Mouse (Mus musculus): ENCODE data around the gene Lrp10. TPM values are rescaled to one million over a fixed set of nuclear protein-coding genes. Genes with fewer than 3 reads are reported as not detected.

Gene Lrp10
- polyA plus RNA-seq, 1 experiment from 2014 or later = 60.6 TPM

DNA sequence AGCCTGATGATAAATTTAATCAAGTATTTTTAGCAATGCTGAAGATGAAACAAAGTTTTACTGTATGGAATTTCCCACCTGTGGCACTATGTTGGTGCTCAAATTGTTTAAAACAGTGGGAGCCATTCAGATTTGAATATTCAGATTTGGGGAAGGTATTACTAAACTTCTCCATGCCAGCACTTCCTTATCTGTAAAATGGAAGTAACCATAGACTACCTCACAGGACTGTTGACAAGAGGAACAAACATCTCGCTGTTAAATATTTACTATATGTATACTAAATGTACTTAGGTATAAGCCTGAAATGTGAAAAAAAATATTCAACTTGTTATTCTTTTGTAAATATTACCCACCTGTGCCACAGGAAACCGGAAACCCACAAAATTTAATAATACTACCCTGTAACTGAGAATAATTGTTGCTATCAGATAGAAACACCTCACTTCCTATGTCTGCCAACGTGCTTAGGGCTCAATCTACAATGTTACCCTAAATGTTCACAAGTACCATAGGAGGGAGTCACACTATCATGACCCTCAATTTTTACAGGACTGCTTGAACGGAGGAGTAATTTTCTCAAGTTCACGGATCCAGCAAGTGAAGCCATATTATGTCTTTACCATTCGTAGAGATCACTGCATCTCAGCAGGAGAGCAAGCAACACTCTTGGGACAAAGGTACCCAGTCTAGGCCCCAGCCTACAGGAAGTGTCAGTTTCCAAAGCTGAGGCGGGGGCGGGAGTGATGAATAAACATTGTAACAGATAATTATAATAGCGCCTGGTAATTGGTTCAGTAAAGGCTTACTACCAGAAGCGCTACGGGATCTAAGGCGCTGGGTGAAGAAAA lies 604 bp upstream of the Lrp10 start:
- peak overlapping the region; percentile 78; the same call in 1 of the 2 replicates for H3K9ac ChIP-seq
- peak overlapping the region; percentile 92 for H3K4me3 ChIP-seq (replicated peaks)
- H3K36me3 ChIP-seq = 0 out of 2 replicates have a peak, but pooled peaks cover 8% of the 10 kb centered on the region
- peak; percentile 57 for ATAC-seq
- WGBS = 13% methylated on average over 12 of the region's 12 CpGs
- 0 out of 2 replicates have a peak, but pooled peaks cover 3% of the 10 kb centered on the region for H3K4me1 ChIP-seq (replicated peaks)
- peak overlapping the region; percentile 72 for H3K4me2 ChIP-seq (replicated peaks)
- no peaks in the 10 kb centered on the region for H3K27me3 ChIP-seq (replicated peaks)
- H3K9me3 ChIP-seq = no peaks in the 10 kb centered on the region
- H3K27ac ChIP-seq = peak overlapping the region; percentile 85

GRCm38 (mm10) chr14:54464293-54465005 lies 512 bp downstream of the Lrp10 start:
- H3K27ac ChIP-seq = peak overlapping the region; percentile 85
- under 1% methylated on average over 57 of the region's 57 CpGs for WGBS
- H3K4me3 ChIP-seq (replicated peaks) = peak overlapping the region; percentile 92
- H3K4me2 ChIP-seq (replicated peaks) = peak overlapping the region; percentile 72
- peak; percentile 82 for ATAC-seq
- H3K36me3 ChIP-seq = peaks cover 19% of the 10 kb centered on the region
- H3K9me3 ChIP-seq = no peaks in the 10 kb centered on the region
- 0 out of 2 replicates have a peak, but pooled peaks cover 3% of the 10 kb centered on the region for H3K4me1 ChIP-seq (replicated peaks)
- no peaks in the 10 kb centered on the region for H3K27me3 ChIP-seq (replicated peaks)
- H3K9ac ChIP-seq = peak overlapping the region; percentile 78

DNA sequence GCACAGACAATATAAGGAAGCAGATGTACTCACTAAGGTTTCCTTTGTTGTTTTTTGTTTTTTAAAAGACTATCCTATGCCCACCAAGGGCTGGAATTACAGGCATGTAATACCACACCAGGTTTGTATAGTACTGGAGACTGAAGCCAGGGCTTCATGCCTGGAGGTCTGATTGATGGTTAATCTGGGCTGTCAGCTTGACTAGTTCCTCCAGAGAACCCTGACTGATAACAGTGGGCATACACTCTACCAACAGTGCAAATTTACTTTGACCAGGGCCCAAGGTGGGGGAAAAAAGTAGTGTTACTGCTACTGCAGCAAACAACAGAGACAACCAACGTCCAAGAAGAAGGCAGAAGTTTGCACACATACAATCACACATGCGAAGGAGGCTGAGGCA lies 7.5 kb downstream of the Lrp10 start:
- no peak overlapping the region for H3K9ac ChIP-seq
- ATAC-seq = no peak

GRCm38 (mm10) chr14:54472671-54473070 lies 8.7 kb downstream of the Lrp10 start:
- H3K27me3 ChIP-seq (replicated peaks) = peaks cover 2% of the 10 kb centered on the region; the same call in 1 of the 2 replicates
- no peak overlapping the region for H3K4me3 ChIP-seq (replicated peaks)
- H3K36me3 ChIP-seq = peaks cover 28% of the 10 kb centered on the region
- no peak for ATAC-seq
- H3K4me2 ChIP-seq (replicated peaks) = no peak overlapping the region
- peaks cover 11% of the 10 kb centered on the region for H3K4me1 ChIP-seq (replicated peaks)
- H3K9ac ChIP-seq = no peak overlapping the region
- WGBS = 61% methylated on average over 5 of the region's 5 CpGs
- no peaks in the 10 kb centered on the region for H3K9me3 ChIP-seq
- H3K27ac ChIP-seq = no peak overlapping the region

More for the DNA sequence above, 7.5 kb downstream of the Lrp10 start:
- H3K9me3 ChIP-seq = no peaks in the 10 kb centered on the region
- H3K27ac ChIP-seq = no peak overlapping the region
- peaks cover 29% of the 10 kb centered on the region for H3K36me3 ChIP-seq
- H3K27me3 ChIP-seq (replicated peaks) = no peaks in the 10 kb centered on the region
- no peak overlapping the region for H3K4me2 ChIP-seq (replicated peaks)
- no peak overlapping the region for H3K4me3 ChIP-seq (replicated peaks)
- peaks cover 10% of the 10 kb centered on the region for H3K4me1 ChIP-seq (replicated peaks)
- WGBS = 82% methylated on average over 2 of the region's 2 CpGs

GRCm38 (mm10) chr14:54474744-54475143 lies 10.8 kb downstream of the Lrp10 start:
- H3K27ac ChIP-seq = no peak overlapping the region
- no peaks in the 10 kb centered on the region for H3K9me3 ChIP-seq
- no peak overlapping the region for H3K4me2 ChIP-seq (replicated peaks)
- 80% methylated on average over 5 of the region's 5 CpGs for WGBS
- no peak overlapping the region for H3K4me3 ChIP-seq (replicated peaks)
- H3K9ac ChIP-seq = no peak overlapping the region
- H3K36me3 ChIP-seq = peaks cover 7% of the 10 kb centered on the region; the same call in 1 of the 2 replicates
- H3K4me1 ChIP-seq (replicated peaks) = peaks cover 14% of the 10 kb centered on the region
- H3K27me3 ChIP-seq (replicated peaks) = peaks cover 19% of the 10 kb centered on the region
- ATAC-seq = no peak

GRCm38 (mm10) chr14:54475941-54476844 lies 12.3 kb downstream of the Lrp10 start, which contains the start of gene Rem2:
Gene Rem2, plus strand, starts transcription at chr14:54476100.
- Histone ChIP-seq H3K4me1 (replicated peaks) (peaks cover 14% of the 10 kb centered on the region), H3K27me3 (replicated peaks) (peaks cover 20% of the 10 kb centered on the region), H3K4me3 (replicated peaks) (peak within 1 kb of the TSS; percentile 40), H3K4me2 (replicated peaks) (peak within 1 kb of the TSS; percentile 91), H3K36me3 (no peaks in the 10 kb centered on the region), H3K27ac (no peak within 1 kb of the TSS), H3K9me3 (no peaks in the 10 kb centered on the region), H3K9ac (peak within 1 kb of the TSS; percentile 54)
- ATAC-seq = peak; percentile 89
- 1% methylated on average over 23 of the region's 23 CpGs for WGBS

DNA sequence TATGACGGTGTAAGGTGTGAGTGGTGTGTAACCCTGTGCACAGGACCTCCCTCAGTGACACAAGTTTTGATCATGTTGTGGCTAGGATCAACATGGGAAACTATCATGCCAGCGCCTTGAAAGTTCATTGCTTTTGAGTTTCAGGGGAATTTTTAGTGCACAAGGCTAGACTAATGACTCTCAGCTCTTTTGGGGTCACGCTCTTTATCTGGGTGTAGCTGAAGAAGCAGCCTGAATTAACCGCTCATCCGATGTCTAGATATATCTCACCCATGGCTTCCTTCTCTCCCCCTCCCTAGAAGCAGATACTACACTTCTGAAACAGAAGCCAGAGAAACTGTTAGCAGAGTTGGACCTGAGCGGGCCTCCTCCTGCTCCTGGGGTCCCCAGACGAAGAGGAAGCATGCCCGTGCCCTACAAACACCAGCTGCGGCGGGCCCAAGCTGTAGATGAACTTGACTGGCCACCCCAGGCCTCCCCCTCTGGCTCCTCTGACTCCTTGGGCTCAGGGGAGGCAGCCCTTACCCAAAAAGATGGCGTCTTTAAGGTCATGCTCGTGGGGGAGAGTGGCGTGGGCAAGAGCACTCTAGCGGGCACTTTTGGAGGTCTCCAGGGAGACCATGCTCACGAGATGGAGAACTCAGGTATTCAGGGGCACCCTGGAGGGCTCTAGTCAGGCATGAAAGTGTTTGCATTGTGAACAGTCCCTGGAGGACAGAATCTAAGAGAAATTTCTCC lies 13.4 kb downstream of the Lrp10 start:
- ATAC-seq = no peak
- Histone ChIP-seq H3K4me3 (replicated peaks) (no peak overlapping the region), H3K4me2 (replicated peaks) (no peak overlapping the region), H3K36me3 (no peaks in the 10 kb centered on the region), H3K27ac (no peak overlapping the region), H3K4me1 (replicated peaks) (peaks cover 14% of the 10 kb centered on the region), H3K27me3 (replicated peaks) (peaks cover 20% of the 10 kb centered on the region), H3K9me3 (no peaks in the 10 kb centered on the region), H3K9ac (no peak overlapping the region)
- 81% methylated on average over 15 of the region's 15 CpGs for WGBS

DNA sequence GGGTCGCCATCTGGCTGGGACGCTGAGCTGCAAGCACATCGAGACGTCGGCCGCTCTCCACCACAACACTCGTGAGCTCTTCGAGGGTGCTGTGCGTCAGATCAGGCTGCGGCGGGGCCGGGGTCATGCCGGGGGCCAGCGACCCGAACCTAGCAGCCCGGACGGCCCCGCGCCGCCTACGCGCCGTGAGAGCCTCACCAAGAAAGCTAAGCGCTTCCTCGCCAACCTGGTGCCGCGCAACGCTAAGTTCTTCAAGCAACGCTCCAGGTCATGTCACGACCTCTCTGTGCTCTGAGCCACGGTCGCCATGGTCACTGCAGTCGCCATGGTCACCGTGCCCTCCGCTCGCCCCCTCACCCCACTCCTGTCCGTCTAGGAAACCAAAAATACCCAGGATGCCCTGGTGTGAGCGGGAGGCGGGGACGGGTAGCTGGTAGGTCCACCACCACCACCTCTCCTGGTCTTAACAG lies 15.5 kb downstream of the Lrp10 start:
- Histone ChIP-seq H3K4me2 (replicated peaks) (peak overlapping the region; percentile 84), H3K27me3 (replicated peaks) (peaks cover 20% of the 10 kb centered on the region), H3K9ac (peak overlapping the region; percentile 46), H3K9me3 (no peaks in the 10 kb centered on the region), H3K4me3 (replicated peaks) (peak overlapping the region; percentile 37), H3K36me3 (no peaks in the 10 kb centered on the region), H3K4me1 (replicated peaks) (peaks cover 14% of the 10 kb centered on the region), H3K27ac (no peak overlapping the region)
- no peak for ATAC-seq
- WGBS = 3% methylated on average over 40 of the region's 40 CpGs

DNA sequence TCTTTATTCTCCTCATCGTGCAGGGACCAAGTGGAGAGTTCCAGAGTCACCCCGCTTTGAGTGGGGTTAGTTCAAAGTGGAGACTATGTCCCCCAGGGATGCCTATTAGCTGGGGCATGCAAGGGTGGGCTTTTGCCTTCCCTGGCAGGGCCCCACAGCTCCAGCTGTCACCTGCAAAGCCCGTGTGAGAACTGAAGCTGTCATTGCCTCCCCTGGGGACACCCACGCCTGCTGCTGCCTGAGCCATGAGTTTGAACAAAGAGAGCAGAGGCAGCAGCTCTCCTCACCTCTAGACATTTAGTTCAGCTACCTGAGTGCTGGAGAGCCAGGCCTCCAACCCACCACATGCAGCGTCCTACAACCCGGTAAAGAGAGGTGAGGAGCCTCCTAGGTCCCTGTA lies 16.7 kb downstream of the Lrp10 start:
- WGBS = 78% methylated on average over 6 of the region's 6 CpGs
- Histone ChIP-seq H3K27ac (no peak overlapping the region), H3K4me2 (replicated peaks) (no peak overlapping the region), H3K4me1 (replicated peaks) (peaks cover 10% of the 10 kb centered on the region), H3K9me3 (no peaks in the 10 kb centered on the region), H3K4me3 (replicated peaks) (no peak overlapping the region), H3K36me3 (no peaks in the 10 kb centered on the region), H3K9ac (no peak overlapping the region), H3K27me3 (replicated peaks) (peaks cover 20% of the 10 kb centered on the region)
- no peak for ATAC-seq

GRCm38 (mm10) chr14:54481402-54481801 lies 17.5 kb downstream of the Lrp10 start:
- Histone ChIP-seq H3K4me3 (replicated peaks) (no peak overlapping the region), H3K4me2 (replicated peaks) (no peak overlapping the region), H3K9me3 (no peaks in the 10 kb centered on the region), H3K9ac (no peak overlapping the region), H3K27ac (no peak overlapping the region), H3K4me1 (replicated peaks) (peaks cover 5% of the 10 kb centered on the region), H3K36me3 (no peaks in the 10 kb centered on the region), H3K27me3 (replicated peaks) (peaks cover 20% of the 10 kb centered on the region)
- 74% methylated on average over 8 of the region's 8 CpGs for WGBS
- ATAC-seq = no peak

DNA sequence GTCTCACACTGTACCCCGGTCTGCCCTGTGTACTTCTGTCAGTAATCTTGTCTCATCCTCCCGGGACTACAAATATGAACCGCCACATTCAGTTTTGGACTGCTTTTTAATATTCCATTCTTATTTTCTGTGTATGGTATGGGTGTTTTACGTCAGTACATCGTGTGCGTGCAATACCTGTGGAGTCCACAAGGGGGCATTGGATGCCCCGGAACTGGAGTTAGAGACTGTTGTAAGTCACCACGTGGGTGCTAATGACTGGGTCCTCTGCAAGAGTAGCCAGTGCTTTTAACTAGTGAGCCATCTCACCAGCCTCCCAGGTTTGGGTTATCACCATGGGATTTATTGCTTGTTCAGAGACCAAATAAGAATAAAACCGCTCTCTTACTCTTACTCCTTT lies 18.6 kb downstream of the Lrp10 start:
- Histone ChIP-seq H3K9me3 (no peaks in the 10 kb centered on the region), H3K4me3 (replicated peaks) (no peak overlapping the region), H3K27ac (no peak overlapping the region), H3K4me2 (replicated peaks) (no peak overlapping the region), H3K27me3 (replicated peaks) (peaks cover 19% of the 10 kb centered on the region), H3K9ac (no peak overlapping the region), H3K4me1 (replicated peaks) (0 out of 2 replicates have a peak, but pooled peaks cover 3% of the 10 kb centered on the region), H3K36me3 (no peaks in the 10 kb centered on the region)
- WGBS = 36% methylated on average over 9 of the region's 9 CpGs
- ATAC-seq = no peak
